Mouse (Mus musculus): ENCODE data around the gene Bcl2l13. TPM values are rescaled to one million over a fixed set of nuclear protein-coding genes. Genes with fewer than 3 reads are reported as not detected.

Bcl2l13 gene
- polyA plus RNA-seq, 1 experiment: 68.8 TPM

DNA sequence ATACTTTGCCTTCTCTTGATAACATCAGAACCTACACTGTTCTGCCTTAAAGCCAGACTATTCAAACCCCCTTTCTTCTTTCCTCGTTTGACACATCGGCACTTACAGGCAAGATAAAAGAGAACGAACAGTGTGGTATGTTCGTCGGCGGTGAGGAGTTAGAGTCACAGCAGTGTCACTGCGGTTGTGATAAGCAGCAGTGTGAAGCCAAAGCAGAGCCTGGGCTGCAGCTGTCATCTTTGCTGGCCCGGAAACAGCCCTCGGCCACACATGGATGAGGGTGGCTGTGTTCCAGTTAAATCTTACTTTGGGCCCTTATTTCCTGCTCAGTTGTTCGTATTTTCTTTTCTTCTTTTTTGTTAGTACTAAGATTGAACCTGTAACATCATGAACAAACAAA, 18.4 kb downstream of the Bcl2l13 start:
- Histone ChIP-seq H3K4me3 (ENCODE audit: insufficient read depth, low read depth, low read length) (no peak overlapping the region), H3K27ac (replicated peaks; ENCODE audit: low read depth, low read length) (no peak overlapping the region), H3K4me1 (ENCODE audit: control insufficient read depth, insufficient read depth, insufficient read length, low read length) (no peaks in the 10 kb centered on the region)

DNA sequence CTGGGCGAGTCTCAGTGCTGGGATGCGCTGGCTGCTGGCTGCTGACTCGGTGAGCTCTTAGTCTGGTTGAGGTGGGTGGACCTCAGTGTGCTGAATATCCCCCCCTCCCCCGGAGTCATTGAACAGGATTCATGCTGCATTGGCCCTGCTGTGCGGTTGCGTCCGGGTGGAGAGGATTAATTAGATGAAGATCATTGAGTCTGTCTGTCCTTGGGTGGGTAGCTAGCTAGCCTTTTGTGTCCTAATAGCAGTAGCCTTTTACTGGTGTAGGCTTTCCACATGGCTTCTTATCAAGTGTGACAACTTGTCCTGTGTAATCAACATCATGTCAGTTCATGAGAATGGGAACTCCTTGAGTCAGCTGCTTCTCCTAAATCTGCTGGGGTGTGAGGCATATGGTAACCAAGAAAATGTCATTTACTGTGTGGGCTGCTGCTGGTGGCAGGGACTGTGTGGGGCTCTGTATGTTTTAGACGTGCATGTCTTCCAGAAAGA, 22.3 kb downstream of the Bcl2l13 start:
- no peak overlapping the region for H3K4me3 ChIP-seq (ENCODE audit: insufficient read depth, low read depth, low read length)
- no peaks in the 10 kb centered on the region for H3K4me1 ChIP-seq (ENCODE audit: control insufficient read depth, insufficient read depth, insufficient read length, low read length)
- no peak overlapping the region for H3K27ac ChIP-seq (replicated peaks; ENCODE audit: low read depth, low read length)

- Histone ChIP-seq H3K4me3 (ENCODE audit: insufficient read depth, low read depth, low read length) (no peak overlapping the region), H3K27ac (replicated peaks; ENCODE audit: low read depth, low read length) (no peak overlapping the region), H3K4me1 (ENCODE audit: control insufficient read depth, insufficient read depth, insufficient read length, low read length) (no peaks in the 10 kb centered on the region)
Observed at GRCm38 (mm10) chr6:120860079-120860478, 24.1 kb downstream of the Bcl2l13 start.

GRCm38 (mm10) chr6:120866051-120866814, 30.2 kb downstream of the Bcl2l13 start:
- H3K4me1 ChIP-seq (ENCODE audit: control insufficient read depth, insufficient read depth, insufficient read length, low read length): peaks cover 5% of the 10 kb centered on the region; the same call in 1 of the 2 replicates
- no peak overlapping the region for H3K27ac ChIP-seq (replicated peaks; ENCODE audit: low read depth, low read length)
- no peak overlapping the region for H3K4me3 ChIP-seq (ENCODE audit: insufficient read depth, low read depth, low read length)

DNA sequence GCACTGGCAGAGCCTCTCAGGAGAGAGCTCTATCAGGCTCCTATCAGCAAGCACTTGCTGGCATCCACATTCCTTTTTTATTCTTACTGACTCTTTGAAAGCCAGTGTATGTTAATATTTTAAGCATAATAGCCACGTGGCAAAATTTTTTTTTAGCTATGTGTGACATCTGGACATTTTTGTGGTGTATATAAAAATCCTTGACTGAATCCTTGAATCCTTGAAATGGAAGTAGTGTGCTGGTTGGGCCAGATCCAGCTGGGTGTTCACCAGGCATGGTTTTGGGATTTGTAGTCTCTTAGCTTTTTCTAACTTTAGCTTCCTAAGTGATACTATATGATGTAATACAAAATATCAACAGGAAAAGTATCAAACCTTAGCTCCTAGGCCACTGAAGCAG, 32.8 kb downstream of the Bcl2l13 start:
- Histone ChIP-seq H3K4me1 (ENCODE audit: control insufficient read depth, insufficient read depth, insufficient read length, low read length) (peaks cover 5% of the 10 kb centered on the region; the same call in 1 of the 2 replicates), H3K4me3 (ENCODE audit: insufficient read depth, low read depth, low read length) (no peak overlapping the region), H3K27ac (replicated peaks; ENCODE audit: low read depth, low read length) (no peak overlapping the region)

DNA sequence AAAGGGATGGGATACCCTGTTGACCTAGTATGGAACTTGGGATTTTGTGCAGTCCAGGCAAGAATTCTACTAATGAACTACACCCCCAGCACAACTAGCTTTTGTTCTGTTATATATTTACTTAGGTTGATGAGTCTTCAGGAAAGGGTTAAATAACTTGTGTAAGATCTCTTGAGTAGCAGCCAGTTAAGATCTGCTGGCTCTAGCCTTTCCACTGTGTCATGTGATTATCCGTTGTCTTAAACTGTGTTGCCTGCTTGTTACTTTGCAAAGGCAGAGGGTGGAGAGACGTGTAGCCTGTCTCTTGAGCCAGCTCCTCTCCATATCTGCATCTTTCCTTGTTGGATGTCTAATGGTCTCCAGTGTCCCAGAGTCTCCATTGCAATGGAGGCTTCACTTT, 35.3 kb downstream of the Bcl2l13 start:
- no peak overlapping the region for H3K4me3 ChIP-seq (ENCODE audit: insufficient read depth, low read depth, low read length)
- H3K27ac ChIP-seq (replicated peaks; ENCODE audit: low read depth, low read length): no peak overlapping the region
- no peaks in the 10 kb centered on the region for H3K4me1 ChIP-seq (ENCODE audit: control insufficient read depth, insufficient read depth, insufficient read length, low read length)

- Histone ChIP-seq H3K27ac (replicated peaks; ENCODE audit: low read depth, low read length) (no peak overlapping the region), H3K4me3 (ENCODE audit: insufficient read depth, low read depth, low read length) (no peak overlapping the region), H3K4me1 (ENCODE audit: control insufficient read depth, insufficient read depth, insufficient read length, low read length) (no peaks in the 10 kb centered on the region)
Observed at GRCm38 (mm10) chr6:120873874-120874273, 37.9 kb downstream of the Bcl2l13 start.

- Histone ChIP-seq H3K4me1 (ENCODE audit: control insufficient read depth, insufficient read depth, insufficient read length, low read length) (no peaks in the 10 kb centered on the region), H3K4me3 (ENCODE audit: insufficient read depth, low read depth, low read length) (no peak overlapping the region), H3K27ac (replicated peaks; ENCODE audit: low read depth, low read length) (no peak overlapping the region)
Observed at GRCm38 (mm10) chr6:120879046-120879445, 43.0 kb downstream of the Bcl2l13 start.

DNA sequence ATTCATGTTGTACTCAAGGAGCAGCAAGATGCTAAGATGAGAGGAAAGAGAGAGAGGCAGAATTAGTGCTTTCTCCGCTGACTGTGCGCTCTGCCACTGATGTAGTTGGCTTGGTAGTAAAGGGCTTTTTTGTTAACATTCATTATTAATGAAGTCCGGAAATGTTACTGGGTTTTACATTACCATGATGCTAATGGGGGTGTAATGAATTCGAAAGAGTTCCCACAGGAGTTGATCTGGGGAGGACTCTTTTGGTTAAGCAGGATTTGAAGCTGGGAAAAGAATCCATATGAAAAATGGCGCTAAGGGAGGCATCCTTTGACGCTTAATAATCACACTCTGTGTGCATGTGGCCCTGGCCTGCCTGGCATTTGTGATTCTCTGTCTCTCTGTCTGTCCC, 48.4 kb downstream of the Bcl2l13 start:
- Histone ChIP-seq H3K4me3 (ENCODE audit: insufficient read depth, low read depth, low read length) (no peak overlapping the region), H3K4me1 (ENCODE audit: control insufficient read depth, insufficient read depth, insufficient read length, low read length) (no peaks in the 10 kb centered on the region)

DNA sequence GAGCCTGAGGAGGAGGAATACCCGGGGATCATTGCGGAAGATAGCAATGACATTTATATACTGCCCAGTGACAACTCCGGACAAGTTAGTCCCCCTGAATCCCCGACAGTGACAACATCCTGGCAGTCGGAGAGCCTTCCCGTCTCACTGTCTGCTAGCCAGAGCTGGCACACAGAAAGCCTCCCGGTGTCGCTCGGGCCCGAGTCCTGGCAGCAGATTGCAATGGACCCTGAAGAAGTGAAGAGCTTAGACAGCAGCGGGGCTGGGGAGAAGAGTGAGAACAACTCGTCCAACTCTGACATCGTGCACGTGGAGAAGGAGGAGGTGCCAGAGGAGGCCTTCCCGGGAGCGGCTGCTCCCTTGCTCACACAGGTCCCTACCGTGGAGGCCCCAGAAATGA, 50.7 kb downstream of the Bcl2l13 start:
- H3K4me3 ChIP-seq (ENCODE audit: insufficient read depth, low read depth, low read length): no peak overlapping the region
- H3K27ac ChIP-seq (replicated peaks; ENCODE audit: low read depth, low read length): no peak overlapping the region
- no peaks in the 10 kb centered on the region for H3K4me1 ChIP-seq (ENCODE audit: control insufficient read depth, insufficient read depth, insufficient read length, low read length)

More for the DNA sequence above, 48.4 kb downstream of the Bcl2l13 start:
- no peak overlapping the region for H3K27ac ChIP-seq (replicated peaks; ENCODE audit: low read depth, low read length)

DNA sequence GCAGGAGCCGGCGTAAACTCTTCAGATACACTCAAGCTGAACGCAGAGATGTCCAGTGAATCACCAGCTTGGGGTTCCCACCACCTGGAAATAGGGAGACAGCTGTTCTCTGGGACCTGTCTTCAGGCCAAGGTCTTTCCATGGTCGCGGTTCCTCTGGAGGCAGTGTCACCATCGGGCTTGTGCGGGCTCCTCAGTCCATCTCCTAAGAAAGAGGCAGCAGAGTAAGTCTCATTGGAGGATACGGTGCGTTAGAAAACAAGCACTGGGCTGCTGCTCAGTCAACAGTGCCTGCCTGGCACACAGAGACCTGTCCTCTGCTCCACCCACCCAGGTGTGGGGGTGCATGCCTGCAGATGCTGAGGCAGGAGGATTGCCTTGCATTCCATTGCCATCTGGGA, 58.1 kb downstream of the Bcl2l13 start:
- H3K27ac ChIP-seq (replicated peaks; ENCODE audit: low read depth, low read length): no peak overlapping the region
- H3K4me1 ChIP-seq (ENCODE audit: control insufficient read depth, insufficient read depth, insufficient read length, low read length): no peaks in the 10 kb centered on the region

DNA sequence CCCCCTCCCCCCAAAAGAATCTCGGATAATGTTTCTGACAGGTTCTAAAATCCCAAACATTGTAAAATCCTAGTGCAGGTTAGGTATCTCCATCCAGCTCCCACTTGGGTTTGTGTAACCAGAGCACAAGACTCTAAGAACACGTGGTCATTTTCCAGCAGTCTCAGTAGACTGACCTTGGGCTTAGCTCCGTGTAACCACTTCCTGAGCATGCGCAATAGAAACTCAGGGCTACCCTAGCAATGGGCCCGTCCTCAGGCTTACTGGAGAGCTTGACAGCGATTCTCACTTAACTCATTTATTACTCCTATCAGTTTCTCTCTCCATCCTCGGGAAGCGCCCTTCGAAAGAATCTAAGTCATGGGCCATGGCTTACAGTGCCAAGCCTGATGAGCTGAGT, 58.5 kb downstream of the Bcl2l13 start:
- Histone ChIP-seq H3K4me3 (ENCODE audit: insufficient read depth, low read depth, low read length) (no peak overlapping the region), H3K4me1 (ENCODE audit: control insufficient read depth, insufficient read depth, insufficient read length, low read length) (no peaks in the 10 kb centered on the region), H3K27ac (replicated peaks; ENCODE audit: low read depth, low read length) (no peak overlapping the region)

More for the DNA sequence above, 58.1 kb downstream of the Bcl2l13 start:
- H3K4me3 ChIP-seq (ENCODE audit: insufficient read depth, low read depth, low read length): no peak overlapping the region

- H3K4me1 ChIP-seq (ENCODE audit: control insufficient read depth, insufficient read depth, insufficient read length, low read length): no peaks in the 10 kb centered on the region
- H3K4me3 ChIP-seq (ENCODE audit: insufficient read depth, low read depth, low read length): no peak overlapping the region
- H3K27ac ChIP-seq (replicated peaks; ENCODE audit: low read depth, low read length): no peak overlapping the region
Observed at GRCm38 (mm10) chr6:120898188-120898833, 62.3 kb downstream of the Bcl2l13 start.

DNA sequence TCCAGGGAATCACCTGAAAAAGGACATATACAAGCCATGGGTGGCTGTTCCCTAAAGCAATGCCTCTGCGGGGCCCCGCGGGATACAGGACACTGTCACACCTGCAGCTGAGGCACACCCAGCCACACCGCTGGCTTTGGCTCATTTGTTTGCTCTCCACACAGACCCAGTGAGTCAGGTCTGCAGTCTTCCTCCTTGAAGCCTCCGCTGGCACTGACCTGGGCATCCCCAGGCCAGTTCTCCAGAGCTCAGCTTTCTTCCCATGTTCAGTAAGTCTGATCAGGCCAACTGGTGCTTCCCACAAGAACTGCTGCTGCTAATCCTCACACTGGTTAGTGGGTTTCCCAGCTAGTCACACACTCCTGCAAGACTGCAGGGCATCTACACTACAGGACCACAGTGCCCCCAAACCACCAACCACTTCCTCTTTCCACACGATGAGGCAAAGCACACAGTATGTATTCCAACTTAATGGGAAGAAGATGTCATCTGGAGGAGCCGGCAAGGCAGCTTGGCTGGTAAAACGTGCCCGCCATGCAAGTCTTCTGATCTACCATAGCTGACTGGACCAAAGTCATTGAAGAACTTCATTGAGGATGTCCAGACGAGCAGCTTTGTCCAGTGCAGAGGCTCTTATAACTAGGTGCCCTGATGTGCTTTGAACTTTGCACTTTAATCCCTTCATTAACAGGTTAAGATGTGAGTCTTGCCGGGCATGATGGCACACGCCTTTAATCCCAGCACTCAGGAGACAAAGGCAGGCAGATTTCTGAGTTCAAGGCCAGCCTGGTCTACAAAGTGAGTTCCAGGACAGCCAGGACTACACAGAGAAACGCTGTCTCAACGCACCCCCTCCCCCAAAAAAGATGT, 66.0 kb downstream of the Bcl2l13 start:
- Histone ChIP-seq H3K27ac (replicated peaks; ENCODE audit: low read depth, low read length) (no peak overlapping the region), H3K4me3 (ENCODE audit: insufficient read depth, low read depth, low read length) (no peak overlapping the region), H3K4me1 (ENCODE audit: control insufficient read depth, insufficient read depth, insufficient read length, low read length) (no peaks in the 10 kb centered on the region)

- Histone ChIP-seq H3K27ac (replicated peaks; ENCODE audit: low read depth, low read length) (no peak overlapping the region), H3K4me1 (ENCODE audit: control insufficient read depth, insufficient read depth, insufficient read length, low read length) (no peaks in the 10 kb centered on the region), H3K4me3 (ENCODE audit: insufficient read depth, low read depth, low read length) (no peak overlapping the region)
Observed at GRCm38 (mm10) chr6:120903450-120903912, 67.5 kb downstream of the Bcl2l13 start.
